Mouse (Mus musculus): ENCODE measurements around the gene Tex13c2. TPM values are rescaled to one million over a fixed set of nuclear protein-coding genes. Genes with fewer than 3 reads are reported as not detected.

The Tex13c2 gene
- polyA plus RNA-seq (2012) = not detected in 2 replicates

GRCm38 (mm10) chrX:42489446-42489845, at the start of gene Tex13c2:
Gene Tex13c2, plus strand, starts transcription at chrX:42489691.
- no peak for TF ChIP-seq GATA1 (IDR thresholded peaks at IDR 0.05; ENCODE audit: low read length)

GRCm38 (mm10) chrX:42450305-42450704, 39.2 kb upstream of the Tex13c2 start:
- no peak for TF ChIP-seq GATA1 (IDR thresholded peaks at IDR 0.05; ENCODE audit: low read length)

GRCm38 (mm10) chrX:42453001-42453400, 36.5 kb upstream of the Tex13c2 start:
- no peak for TF ChIP-seq GATA1 (IDR thresholded peaks at IDR 0.05; ENCODE audit: low read length)

- no peak for TF ChIP-seq GATA1 (IDR thresholded peaks at IDR 0.05; ENCODE audit: low read length)
Observed at GRCm38 (mm10) chrX:42454533-42454932, 35.0 kb upstream of the Tex13c2 start.

GRCm38 (mm10) chrX:42490336-42490735, 845 bp downstream of the Tex13c2 start:
- no peak for TF ChIP-seq GATA1 (IDR thresholded peaks at IDR 0.05; ENCODE audit: low read length)

- TF ChIP-seq GATA1 (IDR thresholded peaks at IDR 0.05; ENCODE audit: low read length) = no peak
Observed at GRCm38 (mm10) chrX:42500538-42500937, 11.0 kb downstream of the Tex13c2 start.

GRCm38 (mm10) chrX:42502291-42503043, 13.0 kb downstream of the Tex13c2 start, which contains the start of gene Sh2d1a:
Gene Sh2d1a, plus strand, starts transcription at chrX:42502453.
- TF ChIP-seq GATA1 (IDR thresholded peaks at IDR 0.05; ENCODE audit: low read length) = no peak

GRCm38 (mm10) chrX:42511105-42511504, 21.6 kb downstream of the Tex13c2 start:
- TF ChIP-seq GATA1 (IDR thresholded peaks at IDR 0.05; ENCODE audit: low read length) = no peak

GRCm38 (mm10) chrX:42512567-42512966, 23.1 kb downstream of the Tex13c2 start:
- TF ChIP-seq GATA1 (IDR thresholded peaks at IDR 0.05; ENCODE audit: low read length) = no peak

- no peak for TF ChIP-seq GATA1 (IDR thresholded peaks at IDR 0.05; ENCODE audit: low read length)
Observed at GRCm38 (mm10) chrX:42522868-42523267, 33.4 kb downstream of the Tex13c2 start.

GRCm38 (mm10) chrX:42530703-42531102, 41.2 kb downstream of the Tex13c2 start:
- no peak for TF ChIP-seq GATA1 (IDR thresholded peaks at IDR 0.05; ENCODE audit: low read length)

GRCm38 (mm10) chrX:42540030-42540755, 50.7 kb downstream of the Tex13c2 start:
- TF ChIP-seq GATA1 (IDR thresholded peaks at IDR 0.05; ENCODE audit: low read length) = no peak

GRCm38 (mm10) chrX:42540756-42541053, 51.2 kb downstream of the Tex13c2 start:
- TF ChIP-seq GATA1 (IDR thresholded peaks at IDR 0.05; ENCODE audit: low read length) = no peak

Other genes with a start within 250 kb of the Tex13c2 start
- not detected in 2 replicates for gene Sh2d1a, start 12.8 kb downstream of the Tex13c2 start, polyA plus RNA-seq (2012)

Data from G1E-ER4 (cell line).